In genomic region chr5:8057018-8057323, GRCm38 (mm10) we compare ENCODE assay signal across 8 mouse cellular contexts. TPM values are rescaled to one million over a fixed set of nuclear protein-coding genes. Genes with fewer than 3 reads are reported as not detected.
DNase-seq lines count a peak whose midpoint lies in the region; ATAC-seq lines count a peak whose summit lies in the region.

No protein-coding gene starts in this region.

- peaks cover 15% of the 10 kb centered on the region; the same call in 1 of the 2 replicates for H3K4me1 ChIP-seq in lung, embryonic 15.5 days
- H3K4me1 ChIP-seq in embryonic facial prominence, embryonic 13.5 days = peaks cover 13% of the 10 kb centered on the region
- 0 out of 2 replicates have a peak, but pooled peaks cover 5% of the 10 kb centered on the region for H3K4me1 ChIP-seq in intestine, embryonic 15.5 days (replicated peaks)
- peaks cover 12% of the 10 kb centered on the region for H3K4me1 ChIP-seq in midbrain, embryonic 16.5 days (ENCODE audit: control insufficient read depth, insufficient read depth, low read length)

- peaks cover 19% of the 10 kb centered on the region for H3K36me3 ChIP-seq in lung, embryonic 15.5 days
- peaks cover 28% of the 10 kb centered on the region for H3K36me3 ChIP-seq in embryonic facial prominence, embryonic 13.5 days
- H3K36me3 ChIP-seq in intestine, embryonic 15.5 days = peaks cover 5% of the 10 kb centered on the region
- peaks cover 9% of the 10 kb centered on the region for H3K36me3 ChIP-seq in midbrain, embryonic 16.5 days (ENCODE audit: control insufficient read depth, insufficient read depth, low read length)

- peak overlapping the region; percentile 71 for H3K4me3 ChIP-seq in lung, embryonic 15.5 days
- peak overlapping the region; percentile 84 for H3K4me3 ChIP-seq in embryonic facial prominence, embryonic 13.5 days
- peak overlapping the region; percentile 77 for H3K4me3 ChIP-seq in intestine, embryonic 15.5 days (replicated peaks)
- peak overlapping the region; percentile 71 for H3K4me3 ChIP-seq in midbrain, embryonic 16.5 days (ENCODE audit: low read depth, low read length)

- 37% methylated on average over 5 of the region's 5 CpGs for WGBS in lung, embryonic 15.5 days
- whole genome bisulfite sequencing in embryonic facial prominence, embryonic 13.5 days = 62% methylated on average over 5 of the region's 5 CpGs
- 34% methylated on average over 5 of the region's 5 CpGs for WGBS in intestine, embryonic 15.5 days
- WGBS in midbrain, embryonic 16.5 days = 66% methylated on average over 5 of the region's 5 CpGs

- peak overlapping the region; percentile 90 for H3K27ac ChIP-seq in lung, embryonic 15.5 days
- H3K27ac ChIP-seq in embryonic facial prominence, embryonic 13.5 days = 0 out of 2 replicates have a peak overlapping the region, but pooled peaks have one; percentile 88
- H3K27ac ChIP-seq in intestine, embryonic 15.5 days = peak overlapping the region; percentile 89
- H3K27ac ChIP-seq in midbrain, embryonic 16.5 days (ENCODE audit: low read length) = no peak overlapping the region; the same call in 1 of the 2 replicates

- H3K4me2 ChIP-seq in lung, embryonic 15.5 days = peak overlapping the region; percentile 68
- H3K4me2 ChIP-seq in embryonic facial prominence, embryonic 13.5 days = peak overlapping the region; percentile 71
- peak overlapping the region; percentile 63 for H3K4me2 ChIP-seq in intestine, embryonic 15.5 days (replicated peaks)
- peak overlapping the region; percentile 64 for H3K4me2 ChIP-seq in midbrain, embryonic 16.5 days (ENCODE audit: low read length)

- DNase-seq in lung, postnatal 4 days = no peak
- DNase-seq in adipocyte (ENCODE audit: low spot score) = no peak
- no peak for DNase-seq in cerebellum, adult 18-20 months
- DNase-seq in cerebellum, postnatal 36 days = no peak

- no peaks in the 10 kb centered on the region for H3K27me3 ChIP-seq in lung, embryonic 15.5 days
- H3K27me3 ChIP-seq in embryonic facial prominence, embryonic 13.5 days = no peaks in the 10 kb centered on the region
- no peaks in the 10 kb centered on the region for H3K27me3 ChIP-seq in intestine, embryonic 15.5 days (replicated peaks)
- H3K27me3 ChIP-seq in midbrain, embryonic 16.5 days (ENCODE audit: control insufficient read depth, insufficient read depth, low read depth, low read length) = no peaks in the 10 kb centered on the region

- no peaks in the 10 kb centered on the region for H3K9me3 ChIP-seq in lung, embryonic 15.5 days
- no peaks in the 10 kb centered on the region for H3K9me3 ChIP-seq in embryonic facial prominence, embryonic 13.5 days
- H3K9me3 ChIP-seq in intestine, embryonic 15.5 days = no peaks in the 10 kb centered on the region
- H3K9me3 ChIP-seq in midbrain, embryonic 16.5 days (replicated peaks; ENCODE audit: control insufficient read depth, low read length, poor library complexity, severe bottlenecking) = no peaks in the 10 kb centered on the region

- peak overlapping the region; percentile 75 for H3K9ac ChIP-seq in lung, embryonic 15.5 days
- H3K9ac ChIP-seq in embryonic facial prominence, embryonic 13.5 days = peak overlapping the region; percentile 91
- peak overlapping the region; percentile 85 for H3K9ac ChIP-seq in intestine, embryonic 15.5 days
- H3K9ac ChIP-seq in midbrain, embryonic 16.5 days (ENCODE audit: low read depth, low read length) = peak overlapping the region; percentile 71

- ATAC-seq in lung, embryonic 15.5 days (ENCODE audit: borderline replicate concordance, extremely low read depth, low FRiP score, low TSS enrichment) = peak; percentile 13; the same call in 1 of the 2 replicates
- ATAC-seq in embryonic facial prominence, embryonic 13.5 days (ENCODE audit: insufficient number of reproducible peaks, insufficient read depth, low FRiP score, low TSS enrichment, low read depth) = no peak
- peak; percentile 32 for ATAC-seq in intestine, embryonic 15.5 days
- peak; percentile 64 for ATAC-seq in midbrain, embryonic 16.5 days

RNA-seq across cellular contexts. Expression of gene Sri, which starts 11.1 kb away (rescaled TPM):
- polyA plus RNA-seq in lung, embryonic 15.5 days (2015; fragmentation: Nextera tagmentation; extraction: Ambion mirVana) = 293 and 299 TPM in 2 replicates
- polyA plus RNA-seq in embryonic facial prominence, embryonic 13.5 days (2015; fragmentation: Nextera tagmentation; extraction: Ambion mirVana) = 245 and 272 TPM in 2 replicates
- polyA plus RNA-seq in intestine, embryonic 15.5 days (2015; fragmentation: Nextera tagmentation; extraction: Ambion mirVana) = 280 and 297 TPM in 2 replicates
- polyA plus RNA-seq in midbrain, embryonic 16.5 days (2015; fragmentation: Nextera tagmentation; extraction: Ambion mirVana) = 155 and 164 TPM in 2 replicates
